Mouse (Mus musculus) stomach, postnatal 0 days (tissue): ENCODE measurements around the gene Ambra1.

Experiments
- CTCF ChIP-seq: IDR thresholded peaks from 2 replicates; pipeline ENCODE4 v1.5.1; 2016; ENCODE audit warnings: antibody characterized with exemption, low read depth, mild to moderate bottlenecking, moderate library complexity
- EP300 ChIP-seq: optimal IDR thresholded peaks from 2 replicates; pipeline ENCODE3; 2016; ENCODE audit warnings: antibody characterized with exemption

- TF ChIP-seq CTCF = no peak
- no peak for TF ChIP-seq EP300
These were observed 62.4 kb downstream of the Ambra1 start for GRCm38 (mm10) chr2:91792346-91792745.
